Mouse (Mus musculus): Measurements from ENCODE around the gene Mta2. TPM values are rescaled to one million over a fixed set of nuclear protein-coding genes. Genes with fewer than 3 reads are reported as not detected.
A peak's percentile ranks its signal among the peaks of the same experiment; 100 is the strongest.

Mta2 gene
- total and polyA plus RNA-seq, 2 experiments from 2014 or later, result 64.3 to 77.9 TPM

DNA sequence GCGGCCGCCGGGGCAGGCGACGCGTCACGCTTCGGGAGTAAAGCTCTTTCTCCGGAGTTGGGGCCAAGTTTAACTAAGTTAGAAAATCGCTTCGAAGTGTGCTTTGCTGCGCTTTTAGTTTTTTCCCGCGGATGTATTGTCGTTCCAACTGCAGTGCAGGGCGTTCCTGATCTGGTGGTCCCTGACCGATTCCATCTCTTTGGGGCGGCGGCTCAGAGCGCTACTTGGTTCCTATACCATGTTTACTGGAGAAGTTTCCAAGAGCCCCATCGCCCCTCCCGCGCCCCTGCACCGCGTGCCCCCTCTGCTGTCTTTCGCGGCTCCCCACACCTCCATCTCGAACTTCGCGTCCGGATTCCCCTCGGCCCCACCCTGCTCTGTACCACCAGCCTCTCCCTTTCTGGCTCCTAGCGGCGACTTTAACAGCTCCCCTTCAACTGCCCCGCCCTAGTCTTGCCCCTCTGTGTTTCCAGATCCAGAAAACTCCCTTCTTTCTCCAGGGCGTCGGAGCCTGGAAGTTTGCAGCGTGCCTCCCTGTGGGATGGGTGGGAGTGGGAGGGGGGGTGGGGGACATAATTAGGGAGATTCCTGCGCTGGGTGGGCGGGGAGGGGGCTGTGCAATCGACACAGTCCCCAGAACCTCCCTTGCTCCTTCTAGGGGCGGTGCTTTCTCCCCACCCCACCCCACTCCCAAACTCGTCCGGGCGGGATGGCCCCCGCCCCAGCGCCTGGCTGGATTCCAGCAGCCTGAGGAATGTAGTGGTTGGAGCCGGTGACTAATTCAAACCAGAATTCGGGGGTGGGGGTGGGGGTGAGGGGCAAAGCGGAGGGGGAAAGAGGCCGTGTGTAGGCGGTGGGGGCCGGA lies 48.1 kb downstream of the Mta2 start:
- Histone ChIP-seq H3K27ac (ENCODE audit: low read depth, low read length) (no peak overlapping the region), H3K9me3 (ENCODE audit: low read length) (no peaks in the 10 kb centered on the region), H3K4me3 (ENCODE audit: low read depth, low read length) (peak overlapping the region; percentile 44), H3K4me1 (ENCODE audit: insufficient read depth, low read length) (peaks cover 10% of the 10 kb centered on the region), H3K4me2 (ENCODE audit: low read depth, low read length, poor library complexity, severe bottlenecking) (peak overlapping the region; percentile 75), H3K9ac (replicated peaks; ENCODE audit: low read length, poor library complexity, severe bottlenecking) (peak overlapping the region; percentile 48; the same call in 1 of the 2 replicates), H3K27me3 (ENCODE audit: insufficient read depth, low read length) (peaks cover 35% of the 10 kb centered on the region), H3K36me3 (ENCODE audit: insufficient read depth, low read length) (no peaks in the 10 kb centered on the region)
- ATAC-seq (ENCODE audit: low FRiP score) (peak; percentile 11; the same call in 1 of the 2 replicates), DNase-seq (ENCODE audit: low spot score) (peak; percentile 24)
- under 1% methylated on average over 53 of the region's 53 CpGs for WGBS
- TF ChIP-seq CTCF (IDR thresholded peaks at IDR 0.05), result peak; percentile 19

DNA sequence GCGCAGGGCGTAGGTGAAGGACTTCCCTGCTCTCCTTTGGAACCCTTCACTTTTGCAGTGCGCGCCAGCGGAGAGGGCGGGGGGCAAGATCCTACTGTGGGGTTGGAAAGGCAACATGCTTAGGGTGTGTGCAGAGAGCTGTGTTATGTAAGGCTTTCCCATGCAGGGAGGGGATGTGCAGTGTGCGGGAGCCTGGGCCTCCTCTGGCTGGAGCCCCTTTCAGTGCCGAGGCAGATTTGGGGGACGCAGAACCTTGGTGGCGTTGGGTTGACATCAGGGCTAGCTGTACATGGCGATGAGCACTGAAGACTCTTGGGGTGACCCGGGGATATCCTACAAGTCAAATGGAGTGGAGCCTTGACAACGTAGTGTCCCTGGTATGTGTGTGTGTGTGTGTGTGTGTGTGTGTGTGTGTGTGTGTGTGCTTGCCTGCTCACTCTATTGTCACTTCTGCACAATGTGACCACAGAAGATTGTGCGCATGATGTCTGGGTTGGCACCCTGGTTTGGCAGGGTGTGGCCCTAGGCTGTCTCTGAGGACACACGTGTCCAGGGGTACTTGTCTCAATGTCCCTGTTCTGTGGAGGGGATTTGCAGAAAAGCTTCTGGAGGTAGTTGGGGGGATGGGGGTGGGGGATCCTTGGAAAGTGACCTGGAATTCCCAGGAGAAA lies 48.9 kb downstream of the Mta2 start:
- Histone ChIP-seq H3K4me2 (ENCODE audit: low read depth, low read length, poor library complexity, severe bottlenecking) (peak overlapping the region; percentile 75), H3K9ac (replicated peaks; ENCODE audit: low read length, poor library complexity, severe bottlenecking) (0 out of 2 replicates have a peak overlapping the region, but pooled peaks have one; percentile 48), H3K4me1 (ENCODE audit: insufficient read depth, low read length) (peaks cover 6% of the 10 kb centered on the region), H3K9me3 (ENCODE audit: low read length) (no peaks in the 10 kb centered on the region), H3K36me3 (ENCODE audit: insufficient read depth, low read length) (no peaks in the 10 kb centered on the region), H3K27me3 (ENCODE audit: insufficient read depth, low read length) (peaks cover 35% of the 10 kb centered on the region), H3K27ac (ENCODE audit: low read depth, low read length) (no peak overlapping the region), H3K4me3 (ENCODE audit: low read depth, low read length) (peak overlapping the region; percentile 44)
- WGBS, result 17% methylated on average over 15 of the region's 15 CpGs
- ATAC-seq (ENCODE audit: low FRiP score) (peak; percentile 31; the same call in 1 of the 2 replicates), DNase-seq (ENCODE audit: low spot score) (no peak)
- no peak for TF ChIP-seq CTCF (IDR thresholded peaks at IDR 0.05)

- H3K9me3 ChIP-seq (ENCODE audit: low read length), result no peaks in the 10 kb centered on the region
- DNase-seq (ENCODE audit: low spot score), result no peak
- H3K4me3 ChIP-seq (ENCODE audit: low read depth, low read length), result no peak overlapping the region; the same call in 1 of the 2 replicates
- H3K27me3 ChIP-seq (ENCODE audit: insufficient read depth, low read length), result peaks cover 35% of the 10 kb centered on the region
- no peak overlapping the region; the same call in 1 of the 2 replicates for H3K4me2 ChIP-seq (ENCODE audit: low read depth, low read length, poor library complexity, severe bottlenecking)
- peaks cover 6% of the 10 kb centered on the region for H3K4me1 ChIP-seq (ENCODE audit: insufficient read depth, low read length)
- no peak overlapping the region for H3K27ac ChIP-seq (ENCODE audit: low read depth, low read length)
- no peak for ATAC-seq (ENCODE audit: low FRiP score)
- TF ChIP-seq CTCF (IDR thresholded peaks at IDR 0.05), result no peak
- no peaks in the 10 kb centered on the region for H3K36me3 ChIP-seq (ENCODE audit: insufficient read depth, low read length)
- no peak overlapping the region for H3K9ac ChIP-seq (replicated peaks; ENCODE audit: low read length, poor library complexity, severe bottlenecking)
- 65% methylated on average over 4 of the region's 4 CpGs for WGBS
These were observed 49.7 kb downstream of the Mta2 start for GRCm38 (mm10) chr19:8991245-8991870.

- peak overlapping the region; percentile 2; the same call in 1 of the 2 replicates for H3K4me2 ChIP-seq (ENCODE audit: low read depth, low read length, poor library complexity, severe bottlenecking)
- no peak for TF ChIP-seq CTCF (IDR thresholded peaks at IDR 0.05)
- no peak for ATAC-seq (ENCODE audit: low FRiP score)
These were observed 50.4 kb downstream of the Mta2 start for GRCm38 (mm10) chr19:8991871-8992735.

More at GRCm38 (mm10) chr19:8991871-8992735, 50.4 kb downstream of the Mta2 start:
- WGBS, result 81% methylated on average over 13 of the region's 13 CpGs
- H3K9ac ChIP-seq (replicated peaks; ENCODE audit: low read length, poor library complexity, severe bottlenecking), result no peak overlapping the region
- peaks cover 35% of the 10 kb centered on the region for H3K27me3 ChIP-seq (ENCODE audit: insufficient read depth, low read length)
- H3K9me3 ChIP-seq (ENCODE audit: low read length), result no peaks in the 10 kb centered on the region
- H3K36me3 ChIP-seq (ENCODE audit: insufficient read depth, low read length), result no peaks in the 10 kb centered on the region
- H3K4me3 ChIP-seq (ENCODE audit: low read depth, low read length), result no peak overlapping the region
- peaks cover 6% of the 10 kb centered on the region for H3K4me1 ChIP-seq (ENCODE audit: insufficient read depth, low read length)
- DNase-seq (ENCODE audit: low spot score), result no peak
- H3K27ac ChIP-seq (ENCODE audit: low read depth, low read length), result no peak overlapping the region
